8 mouse cellular contexts compared by ENCODE assay signal in genomic region chr3:128001924-128002501, GRCm38 (mm10).
DNase-seq lines count a peak whose midpoint lies in the region; ATAC-seq and TF ChIP-seq lines count a peak whose summit lies in the region.

No protein-coding gene starts in this region.

- peak; percentile 8 for DNase-seq in gastrocnemius, adult 18-20 months (ENCODE audit: low spot score)
- DNase-seq in gastrocnemius, postnatal 25 days, result no peak
- peak; percentile 71 for DNase-seq in embryo, embryonic 11 days
- peak; percentile 86 for DNase-seq in hindbrain, embryonic 14.5 days (ENCODE audit: low spot score)
- peak; percentile 20 to 61 for DNase-seq in left cerebral cortex, postnatal 25 days (ENCODE audit: low spot score in 2 of 2)
- DNase-seq in naive thymus-derived CD4-positive, alpha-beta T cell, adult 2 months (ENCODE audit: low read depth), result peak; percentile 37
- no peak for DNase-seq in spleen, postnatal 10 days (ENCODE audit: low spot score in 2 of 2)

- H3K4me1 ChIP-seq in E14TG2a.4 (replicated peaks; ENCODE audit: low read depth, low read length), result no peaks in the 10 kb centered on the region
- no peaks in the 10 kb centered on the region for H3K4me1 ChIP-seq in hindbrain, embryonic 14.5 days (replicated peaks; ENCODE audit: control insufficient read depth, insufficient read depth, low read length)

- TF ChIP-seq CTCF in E14TG2a.4 (conservative IDR thresholded peaks at IDR 0.05; ENCODE audit: low read length), result peak; percentile 39

- no peaks in the 10 kb centered on the region for H3K36me3 ChIP-seq in E14TG2a.4 (ENCODE audit: insufficient read depth, low read length)
- no peaks in the 10 kb centered on the region for H3K36me3 ChIP-seq in hindbrain, embryonic 14.5 days (replicated peaks; ENCODE audit: control insufficient read depth, insufficient read depth)

- 74% methylated on average over 6 of the region's 6 CpGs for WGBS in hindbrain, embryonic 14.5 days

- H3K9me3 ChIP-seq in E14TG2a.4 (ENCODE audit: low read length), result peaks cover 6% of the 10 kb centered on the region; the same call in 1 of the 2 replicates
- H3K9me3 ChIP-seq in hindbrain, embryonic 14.5 days (ENCODE audit: control insufficient read depth, low read length), result no peaks in the 10 kb centered on the region

- H3K4me3 ChIP-seq in E14TG2a.4 (replicated peaks; ENCODE audit: low read length), result no peak overlapping the region
- H3K4me3 ChIP-seq in hindbrain, embryonic 14.5 days (replicated peaks; ENCODE audit: low read length), result no peak overlapping the region

- intact Hi-C loops in left cerebral cortex, postnatal 25 days (cut with DNase I), result loop anchor here (1.0 to 5.0 kb wide), 2 partner anchors 336 to 1200 kb away; no protein-coding TSS in a partner anchor

- no peak overlapping the region for H3K27ac ChIP-seq in hindbrain, embryonic 14.5 days

- ATAC-seq in hindbrain, embryonic 14.5 days (ENCODE audit: low FRiP score), result peak; percentile 60; the same call in 1 of the 2 replicates

- H3K9ac ChIP-seq in hindbrain, embryonic 14.5 days, result no peak overlapping the region

- no peak overlapping the region for H3K4me2 ChIP-seq in hindbrain, embryonic 14.5 days (replicated peaks)

- no peaks in the 10 kb centered on the region for H3K27me3 ChIP-seq in E14TG2a.4 (ENCODE audit: insufficient read depth, low read length)
- no peaks in the 10 kb centered on the region for H3K27me3 ChIP-seq in hindbrain, embryonic 14.5 days (ENCODE audit: control insufficient read depth, insufficient read depth, low read length)

Comparison
In these comparisons a context has a peak if more than half of its experiments do, and no peak if none do; other contexts are left out.
1. DNase-seq: peak in gastrocnemius, adult 18-20 months (single experiment), embryo, embryonic 11 days (single experiment), hindbrain, embryonic 14.5 days (single experiment), left cerebral cortex, postnatal 25 days (2 of 2) and naive thymus-derived CD4-positive, alpha-beta T cell, adult 2 months (single experiment); none in gastrocnemius, postnatal 25 days (single experiment) and spleen, postnatal 10 days (0 of 2).